Mouse (Mus musculus): Measurements from ENCODE around the gene Aqp3.

- TF ChIP-seq MYB (IDR thresholded peaks at IDR 0.05; ENCODE audit: low read depth, low read length): no peak
- no peak for TF ChIP-seq RAD21 (IDR thresholded peaks at IDR 0.05; ENCODE audit: low read depth, low read length)
- TF ChIP-seq HCFC1 (IDR thresholded peaks at IDR 0.05; ENCODE audit: low read depth, low read length): no peak
- no peak for TF ChIP-seq CTCF (IDR thresholded peaks at IDR 0.05 in 2 of 3, conservative IDR thresholded peaks at IDR 0.05 in 1 of 3; ENCODE audit: control insufficient read depth in 1 of 3, insufficient read depth in 1 of 3, low read depth in 2 of 3, low read length in 3 of 3, poor library complexity in 1 of 3, severe bottlenecking in 1 of 3)
- no peak for TF ChIP-seq ZC3H11A (IDR thresholded peaks at IDR 0.05; ENCODE audit: low read depth, low read length)
- no peak for TF ChIP-seq ZNF384 (IDR thresholded peaks at IDR 0.05; ENCODE audit: low read depth, low read length)
- TF ChIP-seq ETS1 (IDR thresholded peaks at IDR 0.05; ENCODE audit: low read depth, low read length): no peak
- no peak for TF ChIP-seq GATA1 (IDR thresholded peaks at IDR 0.05; ENCODE audit: low read depth, low read length)
Observed at GRCm38 (mm10) chr4:41094361-41094760, 3.6 kb downstream of the Aqp3 start.

Data from MEL (cell line).